Mouse (Mus musculus) hindbrain, postnatal 0 days (tissue): ENCODE results near the gene Senp3. TPM values are rescaled to one million over a fixed set of nuclear protein-coding genes. Genes with fewer than 3 reads are reported as not detected.
"Not testable (repeated sequence)": the region's sequence is repeated elsewhere in the genome, so short reads cannot be mapped to it uniquely, and the experiment has no call there.

Source experiments
- ATAC-seq: fragments of 200-750 bp; cut with Nextera tagmentation; 2 replicates; pipeline ENCODE4 v1.8.0; 2017; ENCODE audit warnings: mild to moderate bottlenecking, moderate TSS enrichment, moderate library complexity
- DNase-seq: peaks from one replicate; pipeline ENCODE4 v3.0.0-alpha.2; 2015; ENCODE audit warnings: low spot score
- H3K27ac ChIP-seq: fragments of 300-500 bp; sonication (generic); 2 replicates; pipeline ENCODE4 v1.5.1; 2014; ENCODE audit warnings: mild to moderate bottlenecking
- H3K27me3 ChIP-seq: fragments of 300-500 bp; sonication (generic); 2 replicates; pipeline ENCODE4 v1.6.1; 2014; ENCODE audit warnings: low read length, mixed read lengths; ENCODE audit not compliant: insufficient read depth
- H3K36me3 ChIP-seq: fragments of 300-500 bp; sonication (generic); 2 replicates; pipeline ENCODE4 v1.6.1; 2014; ENCODE audit warnings: low read length, mixed read lengths; ENCODE audit not compliant: insufficient read depth
- H3K4me1 ChIP-seq: fragments of 300-500 bp; sonication (generic); 2 replicates; pipeline ENCODE4 v1.6.1; 2014; ENCODE audit warnings: antibody characterized with exemption, low read length, mixed read lengths; ENCODE audit not compliant: insufficient read depth
- H3K4me2 ChIP-seq: fragments of 300-500 bp; sonication (generic); 2 replicates; pipeline ENCODE4 v1.6.1; 2014; ENCODE audit warnings: low read depth, mild to moderate bottlenecking, low read length, moderate library complexity, mixed read lengths
- H3K4me3 ChIP-seq: fragments of 300-500 bp; sonication (generic); 2 replicates; pipeline ENCODE4 v1.5.1; 2014; ENCODE audit warnings: low read length
- H3K9ac ChIP-seq: fragments of 300-500 bp; sonication (generic); replicated peaks from 2 replicates; pipeline ENCODE4 v1.6.1; 2014; ENCODE audit warnings: mild to moderate bottlenecking, low read length, moderate library complexity, mixed read lengths
- H3K9me3 ChIP-seq: fragments of 300-500 bp; sonication (generic); 2 replicates; pipeline ENCODE4 v1.6.1; 2016; ENCODE audit warnings: low read length, mixed read lengths
- CTCF ChIP-seq: IDR thresholded peaks from 2 replicates; pipeline ENCODE4 v1.5.1; 2016; ENCODE audit warnings: antibody characterized with exemption, control low read depth, low read depth
- WGBS: fragments of 180-500 bp; shearing (Covaris S2); extraction: QIAGEN DNeasy Blood & Tissue Kit; methylation state at CpG from one replicate; pipeline ENCODE4 v1.1.7; 2014; 5-methylcytosine and 5-hydroxymethylcytosine counted together
- polyA plus RNA-seq: library from polyadenylated mRNA; unstranded; fragments of >200 nt; fragmentation: Nextera tagmentation; extraction: Ambion mirVana; gene quantifications from 2 replicates; pipeline ENCODE4 v1.2.1, GENCODE M21; 2015
- total RNA-seq: library from RNA; depleted of rRNA; stranded (reverse); fragments of >200 nt; gene quantifications from 2 replicates; pipeline ENCODE4 v1.2.3, GENCODE M21; 2014; rRNA removed

The Senp3 gene
- total RNA-seq (68.6 and 90.4 TPM in 2 replicates), polyA plus RNA-seq (69.2 and 69.3 TPM in 2 replicates)

- DNase-seq (peak; percentile 99), ATAC-seq (peak; percentile 97)
- TF ChIP-seq CTCF, result no peak
- peak within 1 kb of the TSS; percentile 84 for H3K27ac ChIP-seq
- peak within 1 kb of the TSS; percentile 79 for H3K4me3 ChIP-seq
- H3K9ac ChIP-seq, result peak within 1 kb of the TSS; percentile 76
- H3K36me3 ChIP-seq, result peaks cover 21% of the 10 kb centered on the region; the same call in 1 of the 2 replicates
- H3K4me1 ChIP-seq, result peaks cover 28% of the 10 kb centered on the region
- H3K9me3 ChIP-seq, result no peaks in the 10 kb centered on the region
- no peaks in the 10 kb centered on the region for H3K27me3 ChIP-seq
- WGBS, result under 1% methylated on average over 73 of the region's 80 CpGs
- H3K4me2 ChIP-seq, result peak within 1 kb of the TSS; percentile 83
These were observed at the start of gene Senp3 for GRCm38 (mm10) chr11:69681314-69682208. Gene Senp3, minus strand, starts transcription at chr11:69682084.

- H3K9me3 ChIP-seq, DNase-seq, ATAC-seq, H3K27me3 ChIP-seq, H3K4me1 ChIP-seq, H3K9ac ChIP-seq, H3K4me3 ChIP-seq, H3K4me2 ChIP-seq, H3K27ac ChIP-seq: not testable (repeated sequence)
- peak; percentile 9; the same call in 1 of the 2 replicates for TF ChIP-seq CTCF
- peaks cover 24% of the 10 kb centered on the region for H3K36me3 ChIP-seq
- 82% methylated on average over 2 of the region's 3 CpGs for WGBS
These were observed 49.5 kb upstream of the Senp3 start for GRCm38 (mm10) chr11:69731408-69731807.

- peak; percentile 54 for TF ChIP-seq CTCF
- DNase-seq, result peak; percentile 69
- ATAC-seq, result no peak
- Histone ChIP-seq H3K4me2 (no peak overlapping the region), H3K27me3 (no peaks in the 10 kb centered on the region), H3K36me3 (peaks cover 2% of the 10 kb centered on the region), H3K4me3 (no peak overlapping the region), H3K9me3 (no peaks in the 10 kb centered on the region), H3K9ac (no peak overlapping the region), H3K27ac (no peak overlapping the region), H3K4me1 (no peaks in the 10 kb centered on the region)
- 14% methylated on average over 3 of the region's 3 CpGs for WGBS
These were observed 47.2 kb upstream of the Senp3 start for GRCm38 (mm10) chr11:69729063-69729462.

GRCm38 (mm10) chr11:69725951-69726350 lies 44.1 kb upstream of the Senp3 start:
- no peaks in the 10 kb centered on the region for H3K36me3 ChIP-seq
- no peaks in the 10 kb centered on the region for H3K9me3 ChIP-seq
- ATAC-seq, result no peak
- H3K9ac ChIP-seq, result no peak overlapping the region
- H3K4me3 ChIP-seq, result no peak overlapping the region
- H3K27ac ChIP-seq, result no peak overlapping the region
- H3K4me2 ChIP-seq, result no peak overlapping the region
- no peaks in the 10 kb centered on the region for H3K27me3 ChIP-seq
- no peak for DNase-seq
- WGBS, result 44% methylated on average over 5 of the region's 5 CpGs
- H3K4me1 ChIP-seq, result no peaks in the 10 kb centered on the region
- no peak for TF ChIP-seq CTCF

- 41% methylated on average over 2 of the region's 2 CpGs for WGBS
- TF ChIP-seq CTCF, result no peak
- H3K4me2 ChIP-seq, result no peak overlapping the region
- no peaks in the 10 kb centered on the region for H3K9me3 ChIP-seq
- DNase-seq (no peak), ATAC-seq (no peak)
- no peak overlapping the region for H3K27ac ChIP-seq
- H3K4me1 ChIP-seq, result no peaks in the 10 kb centered on the region
- H3K27me3 ChIP-seq, result no peaks in the 10 kb centered on the region
- no peak overlapping the region for H3K4me3 ChIP-seq
- H3K9ac ChIP-seq, result no peak overlapping the region
- no peaks in the 10 kb centered on the region for H3K36me3 ChIP-seq
These were observed 41.2 kb upstream of the Senp3 start for GRCm38 (mm10) chr11:69723074-69723473.

GRCm38 (mm10) chr11:69720852-69721251 lies 39.0 kb upstream of the Senp3 start:
- no peaks in the 10 kb centered on the region for H3K4me1 ChIP-seq
- no peak for DNase-seq
- 86% methylated on average over 6 of the region's 6 CpGs for WGBS
- H3K36me3 ChIP-seq, result no peaks in the 10 kb centered on the region
- no peaks in the 10 kb centered on the region for H3K27me3 ChIP-seq
- H3K4me3 ChIP-seq, result no peak overlapping the region
- no peaks in the 10 kb centered on the region for H3K9me3 ChIP-seq
- H3K9ac ChIP-seq, result no peak overlapping the region
- no peak for TF ChIP-seq CTCF
- H3K27ac ChIP-seq, result no peak overlapping the region
- H3K4me2 ChIP-seq, result no peak overlapping the region
- no peak for ATAC-seq

GRCm38 (mm10) chr11:69719423-69719822 lies 37.5 kb upstream of the Senp3 start:
- no peak overlapping the region for H3K4me2 ChIP-seq
- no peaks in the 10 kb centered on the region for H3K36me3 ChIP-seq
- DNase-seq, result no peak
- no peak overlapping the region for H3K27ac ChIP-seq
- no peak overlapping the region for H3K4me3 ChIP-seq
- H3K27me3 ChIP-seq, result no peaks in the 10 kb centered on the region
- no peak for TF ChIP-seq CTCF
- no peak for ATAC-seq
- H3K4me1 ChIP-seq, result no peaks in the 10 kb centered on the region
- H3K9ac ChIP-seq, result no peak overlapping the region
- WGBS, result 75% methylated on average over 6 of the region's 6 CpGs
- H3K9me3 ChIP-seq, result no peaks in the 10 kb centered on the region
